Mouse (Mus musculus) liver, embryonic 14.5 days (tissue): ENCODE measurements around the gene Fcgr1. TPM values are rescaled to one million over a fixed set of nuclear protein-coding genes. Genes with fewer than 3 reads are reported as not detected.
"Not testable (repeated sequence)": the region's sequence is repeated elsewhere in the genome, so short reads cannot be mapped to it uniquely, and the experiment has no call there.

ENCODE experiments used
- ATAC-seq: fragments of 200-750 bp; cut with Nextera tagmentation; 2 replicates; pipeline ENCODE4 v1.8.0; 2017; ENCODE audit warnings: moderate number of reproducible peaks, mild to moderate bottlenecking, moderate library complexity; ENCODE audit not compliant: insufficient read depth
- DNase-seq, 3 experiments: peaks; one replicate each; pipeline ENCODE4 v3.0.0-alpha.2; 2012 to 2013; ENCODE audit warnings: low read depth in 3 of 3, low spot score in 3 of 3
- H3K27ac ChIP-seq: fragments of 300-500 bp; sonication (generic); 2 replicates; pipeline ENCODE4 v1.5.1; 2014; ENCODE audit warnings: moderate library complexity, mild to moderate bottlenecking, control low read depth, inconsistent platforms
- H3K27me3 ChIP-seq: fragments of 300-500 bp; sonication (generic); 2 replicates; pipeline ENCODE4 v1.6.1; 2014; ENCODE audit warnings: mild to moderate bottlenecking, low read length, moderate library complexity; ENCODE audit not compliant: control insufficient read depth, insufficient read depth
- H3K36me3 ChIP-seq: fragments of 300-500 bp; sonication (generic); replicated peaks from 2 replicates; pipeline ENCODE4 v1.6.1; 2014; ENCODE audit warnings: low read depth; ENCODE audit not compliant: control insufficient read depth, insufficient read depth
- H3K4me1 ChIP-seq, 2 experiments: fragments of 200-500 bp in 1 of 2; fragments of 300-500 bp in 1 of 2; sonication (generic) in 1 of 2; replicated peaks; 2 replicates each; pipeline ENCODE4 v1.6.1; 2012 to 2014; ENCODE audit warnings: antibody characterized with exemption in 1 of 2, inconsistent platforms in 1 of 2, low read length in 1 of 2; ENCODE audit not compliant: control insufficient read depth in 2 of 2, insufficient read depth in 2 of 2
- H3K4me2 ChIP-seq: fragments of 300-500 bp; sonication (generic); 2 replicates; pipeline ENCODE4 v1.6.1; 2014; ENCODE audit warnings: low read depth, mild to moderate bottlenecking, control low read depth, moderate library complexity
- H3K4me3 ChIP-seq, 2 experiments: fragments of 200-500 bp in 1 of 2; fragments of 300-500 bp in 1 of 2; sonication (generic) in 1 of 2; 2 replicates each; pipeline ENCODE4 v1.5.1; 2012 to 2014; ENCODE audit warnings: low read depth in 2 of 2, low read length in 2 of 2, mild to moderate bottlenecking in 2 of 2, control low read depth in 1 of 2, inconsistent platforms in 1 of 2, moderate library complexity in 1 of 2; ENCODE audit not compliant: insufficient read depth in 1 of 2
- H3K9ac ChIP-seq: fragments of 300-500 bp; sonication (generic); replicated peaks from 2 replicates; pipeline ENCODE4 v1.6.1; 2014; ENCODE audit warnings: mild to moderate bottlenecking, control low read depth, moderate library complexity
- H3K9me3 ChIP-seq: fragments of 300-500 bp; sonication (generic); 2 replicates; pipeline ENCODE4 v1.6.1; 2016; ENCODE audit warnings: low read length, mixed read lengths; ENCODE audit not compliant: control insufficient read depth
- CTCF ChIP-seq: IDR thresholded peaks from 2 replicates; pipeline ENCODE4 v1.5.1; 2016; ENCODE audit warnings: antibody characterized with exemption, low read depth, control low read depth
- EP300 ChIP-seq: IDR thresholded peaks from 2 replicates; pipeline ENCODE4 v1.6.1; 2016; ENCODE audit warnings: antibody characterized with exemption, low read depth
- WGBS: fragments of 180-500 bp; shearing (Covaris S2); extraction: QIAGEN DNeasy Blood & Tissue Kit; methylation state at CpG from one replicate; pipeline ENCODE4 v1.1.7; 2014; ENCODE audit not compliant: insufficient replicate concordance; 5-methylcytosine and 5-hydroxymethylcytosine counted together
- polyA plus RNA-seq, 2 experiments: library from polyadenylated mRNA; depleted of rRNA in 1 of 2; stranded (reverse) in 1 of 2; unstranded in 1 of 2; fragments of >200 nt; fragmentation: Nextera tagmentation in 1 of 2; extraction: Ambion mirVana in 1 of 2; gene quantifications; 2 replicates each; pipeline versions ENCODE4 v1.2.1 to v1.2.3; 2012 to 2014

Fcgr1 gene
- polyA plus RNA-seq, 2 experiments = 2.8 to 5.6 TPM

GRCm38 (mm10) chr3:96239949-96240798 lies 53.6 kb downstream of the Fcgr1 start, which contains the start of gene Hist2h2aa2:
TSS of gene Hist2h2aa2 (minus strand) at chr3:96240276.
- WGBS = 6% methylated on average over 20 of the region's 85 CpGs
- peak; percentile 60 for ATAC-seq
- not testable (repeated sequence) for H3K36me3 ChIP-seq, H3K9me3 ChIP-seq, H3K27me3 ChIP-seq, DNase-seq
- Histone ChIP-seq H3K4me3 (peak within 1 kb of the TSS; percentile 43 to 57), H3K4me2 (peak within 1 kb of the TSS; percentile 69), H3K4me1 (peaks cover 25 to 38% of the 10 kb centered on the region in 2 experiments), H3K27ac (peak within 1 kb of the TSS; percentile 86), H3K9ac (peak within 1 kb of the TSS; percentile 76)
- peak; percentile 62 for TF ChIP-seq EP300

- WGBS = under 1% methylated on average over 19 of the region's 68 CpGs
- DNase-seq = not testable (repeated sequence)
Observed at GRCm38 (mm10) chr3:96238954-96239793, 54.6 kb downstream of the Fcgr1 start, which contains the start of gene Hist2h3c2. TSS of gene Hist2h3c2 (minus strand) at chr3:96239127.

GRCm38 (mm10) chr3:96237904-96238511 lies 55.8 kb downstream of the Fcgr1 start:
- TF ChIP-seq CTCF = no peak
- TF ChIP-seq EP300 = 0 out of 2 replicates have a peak, but pooled peaks have one; percentile 1
- H3K9me3 ChIP-seq = no peaks in the 10 kb centered on the region
- under 1% methylated on average over 12 of the region's 12 CpGs for WGBS
- H3K9ac ChIP-seq = peak overlapping the region; percentile 95
- H3K36me3 ChIP-seq = no peaks in the 10 kb centered on the region
- peaks cover 9 to 19% of the 10 kb centered on the region in 2 experiments for H3K4me1 ChIP-seq
- no peaks in the 10 kb centered on the region for H3K27me3 ChIP-seq
- peak in 2 of 3 experiments; percentile 61 to 76 for DNase-seq
- peak overlapping the region; percentile 92 for H3K4me2 ChIP-seq
- peak overlapping the region; percentile 55 to 73 for H3K4me3 ChIP-seq
- H3K27ac ChIP-seq = peak overlapping the region; percentile 98
- peak; percentile 0; the same call in 1 of the 2 replicates for ATAC-seq

More at GRCm38 (mm10) chr3:96238954-96239793, 54.6 kb downstream of the Fcgr1 start, which contains the start of gene Hist2h3c2:
- H3K4me3 ChIP-seq = peak within 1 kb of the TSS; percentile 57 to 73
- peak within 1 kb of the TSS; percentile 92 for H3K4me2 ChIP-seq
- not testable (repeated sequence) for H3K27me3 ChIP-seq, H3K36me3 ChIP-seq, H3K9me3 ChIP-seq
- peak within 1 kb of the TSS; percentile 98 for H3K27ac ChIP-seq
- peaks cover 20 to 31% of the 10 kb centered on the region in 2 experiments for H3K4me1 ChIP-seq
- peak within 1 kb of the TSS; percentile 95 for H3K9ac ChIP-seq
- ATAC-seq = peak; percentile 78

- no peak for ATAC-seq
- H3K36me3 ChIP-seq = no peaks in the 10 kb centered on the region
- DNase-seq = peak in 1 of 3 experiments; percentile 65
Observed at GRCm38 (mm10) chr3:96237335-96237903, 56.4 kb downstream of the Fcgr1 start.

More at GRCm38 (mm10) chr3:96237335-96237903, 56.4 kb downstream of the Fcgr1 start:
- Histone ChIP-seq H3K27ac (peak overlapping the region; percentile 98), H3K4me1 (peaks cover 9 to 18% of the 10 kb centered on the region in 2 experiments), H3K4me2 (peak overlapping the region; percentile 92), H3K27me3 (no peaks in the 10 kb centered on the region), H3K4me3 (peak overlapping the region; percentile 55 to 73), H3K9ac (peak overlapping the region; percentile 95), H3K9me3 (no peaks in the 10 kb centered on the region)
- TF ChIP-seq CTCF (no peak), EP300 (peak; percentile 41)
- 22% methylated on average over 7 of the region's 7 CpGs for WGBS
